ENCODE assay signal across 21 mouse cellular contexts in genomic region chr6:86103614-86104013, GRCm38 (mm10).
DNase-seq lines count a peak whose midpoint lies in the region; ATAC-seq and TF ChIP-seq lines count a peak whose summit lies in the region.
"Had no signal": no experiment of that assay in that cellular context is flagged by ENCODE, and none has a peak within 500 bp of the region (broad histone marks: within the 10 kb centered on the region; RNA-seq: fewer than 3 reads in every experiment).

No protein-coding gene starts in this region.

- H3K27me3 ChIP-seq in forebrain, embryonic 12.5 days: no peaks in the 10 kb centered on the region
- no peaks in the 10 kb centered on the region for H3K27me3 ChIP-seq in forebrain, embryonic 11.5 days (ENCODE audit: control insufficient read depth, insufficient read depth, low read length)
- no peaks in the 10 kb centered on the region for H3K27me3 ChIP-seq in liver, embryonic 11.5 days (replicated peaks; ENCODE audit: control insufficient read depth, insufficient read depth, low read length)
- no peaks in the 10 kb centered on the region; the same call in 1 of the 2 replicates for H3K27me3 ChIP-seq in G1E (ENCODE audit: insufficient read depth, low read length)
- H3K27me3 ChIP-seq: embryonic facial prominence, embryonic 15.5 days; limb, embryonic 13.5 days had no signal

- peaks cover 6% of the 10 kb centered on the region for H3K4me1 ChIP-seq in forebrain, embryonic 12.5 days
- H3K4me1 ChIP-seq in forebrain, embryonic 11.5 days (replicated peaks; ENCODE audit: control insufficient read depth, insufficient read depth, low read length): no peaks in the 10 kb centered on the region
- no peaks in the 10 kb centered on the region; the same call in 1 of the 2 replicates for H3K4me1 ChIP-seq in liver, embryonic 11.5 days (replicated peaks; ENCODE audit: control insufficient read depth, insufficient read depth, low read length)
- peaks cover 91% of the 10 kb centered on the region for H3K4me1 ChIP-seq in G1E (ENCODE audit: insufficient read depth, low read depth, low read length)
- H3K4me1 ChIP-seq: embryonic facial prominence, embryonic 15.5 days; heart, embryonic 15.5 days; limb, embryonic 13.5 days had no signal

- no peaks in the 10 kb centered on the region for H3K9me3 ChIP-seq in forebrain, embryonic 12.5 days
- no peaks in the 10 kb centered on the region for H3K9me3 ChIP-seq in forebrain, embryonic 11.5 days (ENCODE audit: control insufficient read depth, low read length)
- no peaks in the 10 kb centered on the region for H3K9me3 ChIP-seq in liver, embryonic 11.5 days (ENCODE audit: control insufficient read depth, low read length)
- H3K9me3 ChIP-seq in G1E (replicated peaks): no peaks in the 10 kb centered on the region
- H3K9me3 ChIP-seq: embryonic facial prominence, embryonic 15.5 days; heart, embryonic 15.5 days; limb, embryonic 13.5 days had no signal

- WGBS in forebrain, embryonic 12.5 days: 75% methylated on average over 4 of the region's 4 CpGs
- 77% methylated on average over 4 of the region's 4 CpGs for WGBS in forebrain, embryonic 11.5 days
- WGBS in liver, embryonic 11.5 days: 44% methylated on average over 4 of the region's 4 CpGs

- H3K36me3 ChIP-seq in forebrain, embryonic 12.5 days (replicated peaks): peaks cover 79% of the 10 kb centered on the region
- H3K36me3 ChIP-seq in forebrain, embryonic 11.5 days (ENCODE audit: control insufficient read depth, insufficient read depth, low read length): no peaks in the 10 kb centered on the region; the same call in none of the 2 replicates
- peaks cover 21% of the 10 kb centered on the region for H3K36me3 ChIP-seq in liver, embryonic 11.5 days (ENCODE audit: control insufficient read depth, insufficient read depth, low read length)
- peaks cover 99% of the 10 kb centered on the region for H3K36me3 ChIP-seq in G1E (replicated peaks)
- H3K36me3 ChIP-seq: embryonic facial prominence, embryonic 15.5 days; heart, embryonic 15.5 days; limb, embryonic 13.5 days had no signal

- no peak overlapping the region for H3K9ac ChIP-seq in forebrain, embryonic 12.5 days
- no peak overlapping the region for H3K9ac ChIP-seq in forebrain, embryonic 11.5 days (ENCODE audit: low read length)
- no peak overlapping the region for H3K9ac ChIP-seq in liver, embryonic 11.5 days (ENCODE audit: low read depth, low read length)
- H3K9ac ChIP-seq: embryonic facial prominence, embryonic 15.5 days; heart, embryonic 15.5 days; limb, embryonic 13.5 days; lung, embryonic 14.5 days had no signal

- no peak for ATAC-seq in forebrain, embryonic 12.5 days (ENCODE audit: low FRiP score)
- ATAC-seq in forebrain, embryonic 11.5 days (replicated peaks; ENCODE audit: low FRiP score): no peak
- ATAC-seq in liver, embryonic 11.5 days (replicated peaks; ENCODE audit: low FRiP score): peak; percentile 34; the same call in 1 of the 2 replicates
- ATAC-seq in G1E (ENCODE audit: extremely low read depth, insufficient number of reproducible peaks, low FRiP score, poor library complexity, severe bottlenecking): peak; percentile 89
- peak; percentile 28 for ATAC-seq in megakaryocyte progenitor cell, adult 5-6 weeks (replicated peaks; ENCODE audit: poor library complexity)
- no peak for ATAC-seq in activated CD4-positive, CD25-positive, alpha-beta regulatory T cell, adult 4 months

- no peak overlapping the region for H3K4me2 ChIP-seq in forebrain, embryonic 12.5 days
- no peak overlapping the region for H3K4me2 ChIP-seq in forebrain, embryonic 11.5 days (ENCODE audit: low read depth, low read length, severe bottlenecking)
- no peak overlapping the region for H3K4me2 ChIP-seq in liver, embryonic 11.5 days
- H3K4me2 ChIP-seq: embryonic facial prominence, embryonic 15.5 days; heart, embryonic 15.5 days; limb, embryonic 13.5 days; lung, embryonic 14.5 days had no signal

- DNase-seq in forebrain, embryonic 11.5 days (ENCODE audit: low spot score): no peak
- no peak for DNase-seq in liver, embryonic 11.5 days (ENCODE audit: low spot score)
- DNase-seq in liver: no peak
- DNase-seq in G1E (ENCODE audit: low spot score): peak; percentile 60
- DNase-seq in ovary, postnatal 14 days (ENCODE audit: low spot score): no peak
- DNase-seq: adrenal gland, postnatal 36 days; cerebellum, adult 8-10 months; embryo, embryonic 11 days; gastrocnemius, postnatal 10 days; heart, adult 2 months; kidney, adult 2 months; kidney, postnatal 14 days; lung, embryonic 14.5 days; thymus, postnatal 4 days had no signal

- H3K4me3 ChIP-seq in forebrain, embryonic 12.5 days (replicated peaks): no peak overlapping the region
- H3K4me3 ChIP-seq in forebrain, embryonic 11.5 days (ENCODE audit: low read depth, low read length): no peak overlapping the region
- no peak overlapping the region for H3K4me3 ChIP-seq in liver, embryonic 11.5 days (ENCODE audit: low read depth, low read length)
- H3K4me3 ChIP-seq in G1E (ENCODE audit: low read depth, low read length): no peak overlapping the region; the same call in 1 of the 2 replicates
- H3K4me3 ChIP-seq: embryonic facial prominence, embryonic 15.5 days; heart, adult 2 months; heart, embryonic 15.5 days; limb, embryonic 13.5 days had no signal

- peak overlapping the region; percentile 74; the same call in 1 of the 2 replicates for H3K27ac ChIP-seq in forebrain, embryonic 12.5 days
- H3K27ac ChIP-seq in forebrain, embryonic 11.5 days (ENCODE audit: low read depth, low read length): no peak overlapping the region
- H3K27ac ChIP-seq in liver, embryonic 11.5 days (ENCODE audit: low read depth, low read length): no peak overlapping the region
- H3K27ac ChIP-seq: embryonic facial prominence, embryonic 15.5 days; heart, adult 2 months; heart, embryonic 15.5 days; limb, embryonic 13.5 days; macrophage had no signal

- no peak for TF ChIP-seq CTCF in G1E (IDR thresholded peaks at IDR 0.05; ENCODE audit: low read depth, low read length)

Comparison
In these comparisons a context has a peak if more than half of its experiments do, and no peak if none do; other contexts are left out.
1. ATAC-seq: peak in liver, embryonic 11.5 days (single experiment), G1E (single experiment) and megakaryocyte progenitor cell, adult 5-6 weeks (single experiment); none in forebrain, embryonic 12.5 days (single experiment), forebrain, embryonic 11.5 days (single experiment) and activated CD4-positive, CD25-positive, alpha-beta regulatory T cell, adult 4 months (single experiment).